Mouse (Mus musculus): Measurements from ENCODE around the gene Sh3pxd2a. TPM values are rescaled to one million over a fixed set of nuclear protein-coding genes. Genes with fewer than 3 reads are reported as not detected.

The Sh3pxd2a gene
- total RNA-seq, 2 experiments from 2014 or later: 33.9 to 35.9 TPM

DNA sequence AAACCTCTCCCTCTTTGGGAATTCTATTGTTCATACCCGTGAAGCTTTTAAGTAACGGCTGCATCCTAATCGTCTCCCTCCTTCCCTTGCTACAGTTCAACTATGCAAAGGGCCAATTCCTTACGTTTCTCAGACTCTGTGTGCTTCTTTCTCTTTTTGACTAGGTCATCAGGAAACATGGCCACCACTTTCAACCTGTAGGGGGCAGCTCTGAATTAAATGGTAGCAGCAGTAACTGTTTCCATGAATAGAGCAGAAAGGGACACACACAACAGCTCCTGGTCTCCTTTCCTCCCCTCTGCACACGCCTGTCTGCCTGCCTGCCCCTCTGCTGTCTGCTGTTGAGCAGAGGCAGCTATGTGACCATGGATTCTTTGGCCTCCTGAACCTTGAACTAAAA, 138.3 kb downstream of the Sh3pxd2a start:
- intact Hi-C loops (cut with DNase I): no loop called here
- DNase-seq (ENCODE audit: low spot score in 2 of 2): peak in 1 of 2 experiments; percentile 62

DNA sequence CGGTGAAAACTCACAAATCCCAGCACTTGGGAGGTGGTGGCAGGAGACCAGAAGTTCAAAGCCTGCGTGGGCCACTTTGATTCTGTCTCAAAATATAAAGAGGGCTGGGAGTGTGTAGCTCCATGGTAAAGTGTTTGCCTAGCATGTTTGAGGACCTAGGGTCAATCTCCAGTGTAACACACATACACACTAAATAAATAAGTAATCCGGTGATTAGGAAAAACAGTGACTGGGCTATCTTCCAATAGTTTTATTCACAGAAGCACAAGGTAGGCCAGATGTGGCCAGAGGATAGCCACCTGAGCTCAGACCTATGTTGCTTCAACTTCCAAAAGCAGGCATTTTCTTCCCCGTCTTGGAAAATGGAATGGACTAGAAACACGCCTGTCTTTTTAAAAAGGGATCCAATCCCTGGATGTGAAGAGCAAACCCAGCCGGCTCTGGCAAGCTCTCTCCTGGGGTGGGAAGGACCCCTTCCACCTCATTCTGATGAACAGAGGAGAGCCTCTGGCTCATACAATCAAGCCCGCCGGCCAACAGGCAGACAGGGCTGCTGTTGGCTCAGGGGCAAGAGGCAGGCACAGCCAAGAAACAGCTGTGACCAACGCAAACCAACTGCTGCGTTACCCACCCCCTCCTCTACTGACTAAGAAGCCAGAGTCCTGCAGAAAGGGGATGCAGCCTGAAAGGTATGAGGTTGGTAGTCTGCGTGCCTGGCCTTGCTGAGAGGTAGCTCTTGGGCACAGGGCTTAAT, 140.9 kb downstream of the Sh3pxd2a start:
- intact Hi-C loops (cut with DNase I): no loop called here
- no peak for DNase-seq (ENCODE audit: low spot score in 2 of 2)

DNA sequence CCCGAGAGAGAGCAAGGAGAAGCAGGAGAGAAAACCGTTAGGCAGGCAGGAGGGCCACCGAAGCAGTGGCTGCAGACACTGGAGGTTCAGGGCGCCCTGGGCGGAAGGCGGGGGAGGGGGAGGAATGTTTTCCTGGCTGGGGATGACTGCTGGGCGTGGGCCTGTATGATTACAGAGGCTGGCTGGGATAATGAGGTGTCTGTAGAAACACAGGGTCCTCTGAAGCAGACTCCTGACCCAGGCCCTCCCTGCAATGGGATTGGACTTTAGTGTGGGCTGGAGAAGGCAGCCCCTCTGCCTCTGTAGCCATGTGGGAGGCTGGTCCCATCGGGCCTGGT, 143.9 kb downstream of the Sh3pxd2a start:
- intact Hi-C loops (cut with DNase I): no loop called here
- DNase-seq (ENCODE audit: low spot score in 2 of 2): no peak

DNA sequence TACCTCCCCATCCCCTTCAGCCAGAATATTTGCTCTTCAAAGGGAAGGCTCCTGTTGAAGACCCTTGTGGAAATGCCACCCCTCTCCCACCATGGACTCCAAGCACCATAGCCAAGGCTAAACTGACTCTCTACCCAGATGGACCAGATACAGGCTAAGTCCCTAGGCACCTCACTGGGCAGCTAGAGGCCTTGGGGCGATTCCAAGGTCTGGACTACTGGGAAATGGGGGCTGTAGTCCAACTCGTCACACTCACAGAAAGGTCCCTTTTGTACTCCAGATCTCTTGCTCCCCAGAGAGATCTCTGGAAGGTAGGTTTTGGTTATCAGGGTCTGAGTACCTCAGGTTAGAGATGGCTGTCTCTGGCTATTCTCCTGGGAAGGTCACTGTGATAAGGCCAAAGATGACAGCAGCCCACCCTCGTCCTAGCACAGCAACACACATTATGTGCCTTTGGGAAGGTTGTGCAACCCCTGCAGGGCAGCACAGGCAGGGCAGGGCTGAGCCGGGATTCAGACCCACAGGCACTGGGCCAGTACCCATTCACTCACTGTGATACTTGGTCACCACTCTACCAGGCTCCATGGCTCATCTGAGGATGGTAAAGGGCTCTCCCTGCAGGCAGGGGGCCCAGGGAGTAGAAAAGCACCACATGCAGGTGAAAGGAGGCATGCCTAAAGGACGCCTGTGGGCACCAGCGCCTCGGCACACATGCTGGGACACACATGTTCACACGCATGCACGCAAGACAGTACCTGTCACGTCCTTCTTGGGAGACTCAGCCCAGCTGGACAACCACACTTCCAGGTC, 144.5 kb downstream of the Sh3pxd2a start:
- intact Hi-C loops (cut with DNase I): no loop called here
- no peak for DNase-seq (ENCODE audit: low spot score in 2 of 2)

DNA sequence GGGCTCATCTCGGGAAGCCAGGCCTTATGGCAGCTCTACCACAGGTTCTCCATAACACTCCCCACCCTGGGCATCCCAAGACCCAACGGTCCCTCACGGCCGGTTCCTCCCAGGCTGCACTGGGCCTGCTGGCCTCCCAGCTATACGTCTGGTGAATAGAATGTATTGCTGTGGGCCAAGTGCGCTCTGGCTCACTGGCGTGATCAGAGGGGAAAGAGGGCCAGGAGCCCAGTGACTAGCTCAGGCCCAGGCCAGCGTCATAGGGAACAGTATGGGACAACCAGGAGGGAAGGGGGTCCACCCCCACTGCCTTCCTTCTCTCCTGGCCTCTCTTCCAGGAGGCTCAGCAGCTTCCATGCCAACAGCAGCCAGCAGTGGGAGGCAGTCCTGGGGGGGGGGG, 145.1 kb downstream of the Sh3pxd2a start:
- no peak for DNase-seq (ENCODE audit: low spot score in 2 of 2)
- intact Hi-C loops (cut with DNase I): no loop called here

DNA sequence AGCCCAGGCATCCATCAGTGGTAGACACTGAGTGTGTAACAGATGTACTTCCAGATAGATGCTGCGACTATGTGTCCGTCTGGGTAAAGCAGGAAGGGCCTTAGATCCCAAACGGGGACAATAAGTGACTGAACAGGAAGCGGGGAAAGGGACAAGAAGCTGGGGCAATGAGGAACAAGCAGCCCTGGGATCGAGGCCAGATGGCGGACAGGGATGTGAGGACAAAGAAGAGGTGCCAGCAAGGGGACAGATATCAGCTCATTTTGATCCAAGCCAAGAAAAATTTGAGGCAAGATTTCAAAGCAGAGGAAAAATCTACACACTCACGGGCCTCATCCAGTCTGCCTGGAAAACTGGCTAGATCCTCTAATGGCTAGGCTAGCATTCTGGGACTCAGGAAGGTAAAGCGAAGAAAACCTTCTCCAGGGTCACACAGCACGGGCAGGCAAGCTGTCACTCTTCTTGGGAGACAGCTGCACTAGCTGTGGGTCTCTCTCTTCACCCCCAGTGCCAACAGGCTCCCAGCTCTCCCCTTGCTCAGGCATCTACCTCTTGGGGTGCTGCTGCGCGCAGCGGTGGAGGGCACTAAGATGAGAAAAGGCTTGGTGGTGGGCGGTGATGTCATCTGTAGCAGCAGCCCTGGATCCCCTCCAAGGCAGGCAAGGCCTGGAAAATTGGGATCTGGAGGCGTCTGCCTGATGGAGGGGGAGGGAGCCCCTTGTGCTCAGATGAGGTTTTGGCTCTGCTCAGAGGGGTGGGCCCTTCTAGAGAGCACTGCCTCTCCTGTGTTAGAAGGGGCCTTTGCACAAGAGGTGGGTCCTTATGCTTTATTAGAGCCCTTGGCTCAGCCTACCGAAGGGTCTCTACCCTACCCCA, 146.9 kb downstream of the Sh3pxd2a start:
- DNase-seq (ENCODE audit: low spot score in 2 of 2): peak; percentile 60 to 75
- intact Hi-C loops (cut with DNase I): no loop called here

DNA sequence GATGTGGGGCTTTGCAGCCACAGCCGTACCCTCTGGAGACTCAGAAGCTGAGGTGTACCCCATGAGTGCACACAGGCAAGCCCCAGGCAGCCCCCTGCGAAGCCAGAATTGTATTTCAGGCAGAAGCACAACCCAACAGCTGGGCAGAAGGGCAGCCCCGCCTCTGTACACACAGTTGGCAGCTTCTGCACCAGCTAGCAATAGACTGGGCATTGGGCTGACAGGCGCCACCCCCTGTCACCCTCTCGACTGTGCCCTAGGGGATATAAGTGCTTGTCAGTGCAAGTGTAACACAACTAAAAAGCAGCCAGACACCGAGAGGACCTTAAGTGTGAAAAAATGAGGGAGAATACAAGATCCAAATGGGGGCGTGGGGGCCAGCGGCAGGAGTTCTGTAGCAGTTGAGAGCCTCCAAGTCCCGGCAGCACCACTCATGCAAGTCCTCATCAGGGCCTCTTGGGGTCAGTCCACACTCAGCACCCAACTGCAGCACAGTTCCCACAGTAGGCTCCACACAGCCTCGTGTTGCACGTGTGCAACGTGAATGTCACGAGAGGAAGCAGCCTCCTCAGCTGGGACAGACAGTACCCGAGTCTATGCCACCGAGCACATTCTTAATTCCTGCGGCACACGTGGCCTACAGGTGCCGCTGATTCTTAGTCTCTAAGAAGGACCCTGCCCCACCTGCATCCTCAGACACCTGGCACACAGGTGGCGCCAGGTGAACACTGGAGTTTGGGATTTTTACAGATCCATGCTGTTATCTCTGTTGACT, 147.7 kb downstream of the Sh3pxd2a start:
- intact Hi-C loops (cut with DNase I): no loop called here
- no peak for DNase-seq (ENCODE audit: low spot score in 2 of 2)

DNA sequence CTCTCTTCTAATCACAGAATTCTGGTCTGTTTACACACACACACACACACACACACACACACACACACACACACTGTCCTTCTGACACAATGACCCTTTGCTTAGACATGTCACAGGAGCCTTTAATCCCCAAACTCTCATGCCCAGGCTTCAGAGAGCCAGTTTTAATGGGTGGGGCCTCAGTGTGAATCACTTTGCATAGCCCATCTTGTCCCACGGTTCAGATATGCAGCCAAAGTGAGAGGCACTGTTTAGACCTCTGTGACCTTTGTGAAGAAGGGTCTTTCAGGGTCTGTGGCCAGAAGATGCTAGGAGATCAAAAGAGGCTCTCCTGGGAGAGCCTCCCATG, 148.3 kb downstream of the Sh3pxd2a start:
- DNase-seq (ENCODE audit: low spot score in 2 of 2): no peak
- intact Hi-C loops (cut with DNase I): no loop called here

DNA sequence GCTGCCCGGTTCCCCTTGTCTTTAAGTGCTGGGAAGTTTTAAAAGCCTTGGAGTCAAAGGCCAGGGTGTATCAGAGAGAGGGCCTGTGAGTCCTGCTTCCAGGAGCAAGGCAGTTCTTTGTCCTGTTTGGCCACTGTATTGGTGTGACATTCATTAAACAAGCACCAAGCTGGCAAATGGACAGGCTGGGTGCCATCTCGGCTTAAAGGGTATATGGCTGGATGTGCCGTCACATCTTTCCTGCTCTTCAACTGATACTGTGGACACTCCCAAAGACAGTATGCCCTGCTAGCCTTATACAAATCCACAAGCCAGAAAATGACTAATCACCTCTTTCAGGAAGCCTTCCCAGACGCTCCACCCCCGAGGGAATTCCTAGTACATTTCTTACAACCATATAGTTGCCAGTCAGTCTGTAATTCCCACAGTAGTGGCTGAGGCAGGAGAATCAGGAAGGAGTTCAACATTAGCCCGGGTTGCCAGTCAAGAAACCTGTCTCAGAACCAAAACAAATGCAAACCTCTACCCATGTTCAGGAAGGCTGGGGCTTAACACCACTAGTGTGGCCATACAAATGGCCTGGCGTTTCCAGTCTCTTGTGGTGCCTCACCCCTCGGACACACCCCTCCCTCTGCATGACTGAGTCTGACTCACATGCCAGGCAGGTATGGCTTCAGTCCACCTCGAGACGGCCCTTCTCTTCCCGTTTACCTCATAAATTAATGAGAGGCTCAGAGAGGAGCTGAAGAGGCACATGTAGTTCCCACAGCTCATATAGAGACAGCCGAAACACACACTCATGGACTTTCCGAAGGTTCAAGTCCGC, 148.9 kb downstream of the Sh3pxd2a start:
- intact Hi-C loops (cut with DNase I): no loop called here
- no peak for DNase-seq (ENCODE audit: low spot score in 2 of 2)

DNA sequence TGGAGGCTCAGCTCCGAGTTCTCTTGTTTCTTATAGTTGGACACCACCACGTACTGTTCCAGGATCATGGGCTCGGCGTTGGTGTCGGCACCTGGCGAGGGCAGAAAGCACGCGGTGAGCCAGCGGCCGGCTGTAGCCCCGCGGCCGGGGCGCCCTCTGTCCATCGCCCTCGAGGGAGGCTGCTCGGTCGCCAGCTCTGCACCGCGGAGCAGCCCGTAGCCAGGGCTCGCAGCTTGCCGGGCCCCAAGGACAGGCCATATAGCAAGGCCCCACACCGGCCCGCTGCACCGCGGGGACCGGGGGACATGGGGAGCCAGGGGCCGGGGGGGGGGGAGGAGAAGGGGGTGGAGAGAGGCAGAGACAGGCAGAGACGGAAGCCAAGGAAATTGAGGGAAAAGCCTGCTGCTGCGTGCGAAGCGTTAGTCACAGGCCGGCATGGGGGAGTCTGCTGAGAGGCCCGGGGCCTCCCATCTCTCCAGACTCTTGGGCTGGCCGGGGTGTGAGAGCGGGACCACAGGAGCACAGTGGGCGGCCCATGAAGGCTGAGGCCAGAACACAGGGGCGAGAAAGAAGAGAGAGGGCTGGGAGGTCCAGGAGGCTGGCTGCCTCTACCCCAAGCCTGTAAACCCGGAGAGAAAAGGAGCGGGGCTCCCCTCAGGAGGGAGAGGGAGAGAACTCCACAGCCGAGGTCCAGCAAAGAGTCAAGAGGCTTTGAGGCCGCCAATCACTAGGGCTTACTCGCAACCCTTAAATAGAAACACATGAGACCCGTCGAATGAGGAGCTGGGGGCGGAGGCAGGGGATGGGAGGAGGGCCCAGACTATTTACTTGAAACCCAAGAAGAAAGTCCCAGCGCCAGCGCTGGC, 149.9 kb downstream of the Sh3pxd2a start:
- no peak for DNase-seq (ENCODE audit: low spot score in 2 of 2)
- intact Hi-C loops (cut with DNase I): no loop called here

DNA sequence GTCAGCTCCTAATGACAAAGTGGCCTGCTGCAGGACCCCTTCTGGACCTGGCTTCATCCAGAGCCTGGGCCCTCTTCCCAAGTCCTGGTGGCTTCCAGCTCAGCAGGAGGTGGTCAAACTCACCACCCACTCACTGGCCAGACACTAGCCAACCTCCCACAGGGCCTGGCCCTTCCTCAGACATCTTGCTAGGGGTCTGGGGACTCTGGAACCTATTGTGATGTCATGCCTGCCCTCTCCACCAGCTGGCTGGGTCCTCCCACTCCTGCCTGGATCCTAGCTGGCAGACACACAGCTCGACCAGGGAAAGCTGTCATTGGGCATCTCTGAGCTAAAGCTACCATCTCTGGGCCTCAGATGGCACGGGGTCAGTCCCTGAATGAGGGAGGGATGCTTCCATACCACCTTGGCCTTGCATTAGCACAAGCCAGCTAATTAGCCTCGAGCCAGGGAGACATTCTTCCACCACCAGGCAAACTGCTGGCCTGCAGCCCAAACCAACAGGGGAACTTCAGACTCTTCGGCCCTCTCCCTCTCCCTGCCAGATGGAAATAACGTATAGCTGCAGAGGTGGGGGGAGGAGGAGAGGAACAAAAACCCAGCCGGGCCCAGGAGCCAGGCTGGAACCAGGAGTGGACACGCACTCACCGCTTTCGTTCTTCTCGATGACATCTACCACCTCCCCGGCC, 150.7 kb downstream of the Sh3pxd2a start:
- no peak for DNase-seq (ENCODE audit: low spot score in 2 of 2)
- intact Hi-C loops (cut with DNase I): no loop called here

DNA sequence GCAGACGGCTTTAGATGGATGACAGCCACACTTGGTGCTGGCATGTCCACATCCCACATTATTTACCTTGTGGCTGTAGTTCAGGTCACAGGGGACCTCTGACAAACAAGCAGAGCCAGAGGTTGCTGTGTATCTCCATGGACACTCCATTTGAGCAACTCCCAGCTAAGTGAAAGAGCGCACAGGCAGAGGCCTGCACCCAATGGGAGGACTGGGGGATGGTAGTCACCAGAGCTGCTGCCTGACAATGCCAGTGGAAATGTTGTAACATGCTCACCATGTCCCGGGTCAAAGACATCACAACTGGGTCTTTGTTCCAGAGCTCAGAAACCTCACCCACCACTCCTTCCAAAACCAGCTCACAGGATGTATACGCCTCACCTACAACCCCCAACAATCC, 153.0 kb downstream of the Sh3pxd2a start:
- DNase-seq (ENCODE audit: low spot score in 2 of 2): no peak
- intact Hi-C loops (cut with DNase I): no loop called here

DNA sequence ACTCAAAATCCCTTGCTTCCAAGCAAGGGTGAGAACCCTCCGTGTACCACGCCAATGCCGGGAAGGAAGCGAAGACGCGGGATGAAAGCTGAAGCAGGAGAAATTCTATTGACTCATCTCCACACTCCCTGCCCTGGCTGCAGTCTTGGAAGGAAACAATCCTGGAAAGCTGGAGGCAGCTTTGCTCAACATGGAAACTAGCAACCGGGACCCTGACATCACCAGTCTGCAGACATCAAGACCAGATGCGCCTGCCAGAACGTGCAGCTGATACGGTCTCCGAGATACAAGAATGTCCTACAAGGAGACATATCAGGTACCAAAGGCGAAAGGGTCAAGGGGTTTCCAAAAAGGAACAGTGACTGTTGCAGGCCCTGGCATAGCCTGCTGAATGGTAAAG, 154.4 kb downstream of the Sh3pxd2a start:
- no peak for DNase-seq (ENCODE audit: low spot score in 2 of 2)
- intact Hi-C loops (cut with DNase I): no loop called here

DNA sequence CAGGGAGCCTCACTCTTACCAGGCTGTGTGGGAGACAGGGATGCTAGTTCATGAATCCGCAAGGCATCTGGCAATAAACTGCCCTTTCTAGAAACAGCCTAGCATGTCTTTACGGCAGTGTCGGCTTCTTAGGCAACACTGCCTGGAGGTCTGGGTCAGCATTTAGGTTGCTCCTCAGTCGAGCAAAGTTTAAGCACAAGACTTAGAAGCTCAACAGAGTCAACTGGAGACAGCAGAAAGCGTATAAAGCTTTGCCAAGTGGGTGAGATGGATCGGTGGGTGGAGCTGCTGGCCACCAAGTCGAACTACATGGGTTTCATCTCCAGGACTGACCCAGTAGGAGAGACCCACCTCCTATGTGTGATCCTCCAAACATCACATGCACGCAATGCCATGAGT, 157.3 kb downstream of the Sh3pxd2a start:
- intact Hi-C loops (cut with DNase I): no loop called here
- no peak for DNase-seq (ENCODE audit: low spot score in 2 of 2)

DNA sequence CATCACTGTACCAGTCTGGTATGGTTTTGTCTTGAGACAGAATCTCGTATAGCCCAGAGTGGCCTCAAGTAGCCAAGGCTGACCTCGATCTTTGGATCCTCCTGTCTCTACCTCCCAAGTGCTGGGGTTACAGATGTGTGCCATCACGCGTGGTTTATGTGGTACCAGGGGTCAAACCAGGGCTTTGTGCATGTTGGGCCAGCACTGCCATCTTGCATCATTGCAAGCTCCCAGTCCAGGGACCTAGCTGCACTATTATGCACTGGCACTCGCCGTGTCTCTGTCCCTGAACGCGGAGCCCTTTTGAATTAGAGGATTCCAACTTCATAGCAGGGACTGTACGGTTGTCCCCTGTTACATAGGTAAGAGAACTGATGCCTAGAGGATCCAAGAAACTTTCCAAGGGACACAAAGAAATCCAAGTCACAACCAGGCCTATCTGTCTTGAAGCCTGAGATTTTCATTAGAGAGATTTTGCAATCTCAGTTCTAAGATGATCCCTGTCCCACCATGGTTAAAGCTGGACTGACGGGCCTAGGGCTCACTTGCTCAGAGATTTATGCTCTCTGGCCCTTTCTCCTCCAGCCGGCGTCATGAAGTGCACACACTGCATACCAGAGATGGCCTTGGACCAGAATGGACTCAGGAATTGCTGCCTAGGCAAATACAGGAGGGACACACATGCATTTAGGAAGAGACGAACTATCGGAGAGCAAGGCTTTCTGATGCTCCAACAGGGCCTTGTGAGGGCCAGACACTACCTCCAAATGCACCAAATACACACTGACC, 157.9 kb downstream of the Sh3pxd2a start:
- intact Hi-C loops (cut with DNase I): no loop called here

DNA sequence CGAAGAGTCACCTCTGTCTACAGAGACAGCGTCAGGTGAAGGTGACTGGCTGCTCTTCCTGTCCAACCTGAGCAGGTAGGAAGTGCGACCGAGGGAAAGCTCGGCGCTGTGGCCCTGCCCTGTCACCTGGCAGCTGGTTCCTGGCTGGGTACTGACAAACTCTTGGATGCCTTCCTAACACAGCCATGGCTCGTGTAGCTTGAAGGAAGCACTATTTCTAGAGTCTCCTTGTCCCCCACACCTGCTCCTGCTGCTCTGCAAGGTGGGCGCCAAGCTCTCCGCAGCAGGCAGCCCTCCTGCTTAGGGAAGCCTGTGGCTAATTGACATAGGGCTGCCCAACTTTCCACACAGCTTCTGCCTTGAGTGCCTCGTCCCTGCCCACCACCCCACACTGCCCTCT, 158.8 kb downstream of the Sh3pxd2a start:
- no peak for DNase-seq (ENCODE audit: low spot score in 2 of 2)
- intact Hi-C loops (cut with DNase I): no loop called here

More for the DNA sequence above, 157.9 kb downstream of the Sh3pxd2a start:
- no peak for DNase-seq (ENCODE audit: low spot score in 2 of 2)
